Mouse (Mus musculus) gastrocnemius, adult 8-10 months (tissue): Measurements from ENCODE around the gene Cct8. TPM values are rescaled to one million over a fixed set of nuclear protein-coding genes. Genes with fewer than 3 reads are reported as not detected.
A peak's percentile ranks its signal among the peaks of the same experiment; 100 is the strongest.
"Not testable (repeated sequence)": the region's sequence is repeated elsewhere in the genome, so short reads cannot be mapped to it uniquely, and the experiment has no call there.

ENCODE experiments used
- DNase-seq, 2 experiments: peaks; one replicate each; pipeline ENCODE4 v3.0.0; 2022; ENCODE audit warnings: low spot score in 2 of 2
- total RNA-seq, 4 experiments: library from RNA; stranded (reverse); gene quantifications; 2 replicates each; pipeline ENCODE4 v1.2.4; 2022

Cct8 gene
- total RNA-seq: 100 to 1,000 TPM; 100 to 122 (median 106) TPM

DNA sequence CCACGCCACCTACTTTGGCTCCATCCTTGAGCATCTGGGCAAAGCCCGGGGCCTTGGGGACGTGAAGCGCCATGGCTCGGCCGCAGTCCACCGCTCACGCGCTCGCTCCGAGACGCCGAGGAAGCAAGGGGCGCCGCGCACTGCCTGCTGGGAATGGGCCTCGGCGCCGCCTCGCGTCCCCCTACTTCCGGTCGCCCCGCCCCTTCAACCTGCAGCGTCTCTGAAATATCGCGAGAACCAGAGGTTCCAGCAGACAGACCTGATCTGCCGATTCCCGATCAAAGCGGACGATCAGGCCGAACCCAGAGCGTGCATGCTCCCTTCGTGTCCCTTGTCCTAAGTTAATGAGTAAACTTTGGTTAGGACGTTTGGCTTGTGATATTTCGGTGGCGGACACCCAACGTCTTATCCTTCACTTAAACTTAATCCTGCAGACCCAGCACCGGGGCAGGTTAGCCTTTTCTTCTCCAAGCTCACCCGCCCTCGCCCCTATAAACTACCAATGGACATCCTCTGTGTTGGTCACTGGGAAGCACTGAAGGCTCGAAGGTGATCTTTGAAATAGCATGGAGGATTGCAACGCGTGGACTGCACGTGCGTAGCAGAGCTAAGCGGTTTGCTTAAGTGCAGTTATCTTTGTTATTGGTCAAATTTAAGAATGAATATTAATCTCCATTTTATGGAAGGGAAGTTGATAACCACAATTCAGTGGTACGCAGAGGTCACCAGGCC is at the start of gene Cct8:
Gene Cct8 (minus strand): TSS at position 158 of the 732 bp plus-strand sequence.
- peak; percentile 90 to 94 for DNase-seq

DNA sequence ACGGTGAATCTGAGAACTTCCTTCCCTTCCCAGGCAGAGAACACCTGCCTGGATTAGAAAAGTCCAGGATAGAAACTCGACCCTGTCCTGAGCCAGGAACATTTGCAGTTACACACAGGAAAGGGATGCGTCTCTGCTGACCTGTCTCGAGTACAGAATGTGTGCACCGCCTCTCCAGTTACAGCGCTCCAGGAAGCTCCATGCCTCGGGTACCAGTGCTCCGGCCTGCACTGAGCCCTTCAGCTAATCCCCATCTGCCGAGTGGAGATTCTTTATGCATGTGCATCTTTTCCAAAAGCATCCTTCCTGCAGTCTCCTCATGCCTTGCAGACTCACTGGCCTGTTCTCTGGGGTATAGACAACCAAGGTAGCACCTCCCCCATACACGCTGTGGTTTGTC is 33.1 kb upstream of the Cct8 start:
- no peak for DNase-seq

GRCm38 (mm10) chr16:87527553-87528249 is 32.0 kb upstream of the Cct8 start:
- no peak for DNase-seq

- no peak for DNase-seq
Observed at GRCm38 (mm10) chr16:87524228-87524627, 28.6 kb upstream of the Cct8 start.

DNA sequence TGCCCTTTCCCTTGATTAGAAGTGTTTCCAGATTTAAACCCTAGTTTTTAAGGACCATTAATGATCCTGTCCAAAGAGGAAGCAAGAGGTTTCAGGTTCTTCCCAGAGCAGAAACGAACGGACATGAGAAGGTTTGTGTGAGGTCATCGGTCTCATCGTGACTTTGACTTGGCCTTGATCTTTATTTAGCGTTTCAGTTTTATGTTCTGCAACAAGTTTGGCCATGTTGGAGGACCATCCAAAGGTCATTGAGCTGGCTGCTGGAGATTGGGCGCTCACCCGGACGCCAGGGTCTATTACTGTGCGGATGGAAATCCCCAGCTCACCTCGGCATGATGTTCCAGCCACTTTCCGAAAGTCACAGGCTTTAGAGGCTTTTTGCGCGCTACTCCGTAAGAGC is 16.7 kb upstream of the Cct8 start:
- peak in 1 of 2 experiments; percentile 10 for DNase-seq

GRCm38 (mm10) chr16:87511706-87512105 is 16.0 kb upstream of the Cct8 start:
- DNase-seq: no peak

DNA sequence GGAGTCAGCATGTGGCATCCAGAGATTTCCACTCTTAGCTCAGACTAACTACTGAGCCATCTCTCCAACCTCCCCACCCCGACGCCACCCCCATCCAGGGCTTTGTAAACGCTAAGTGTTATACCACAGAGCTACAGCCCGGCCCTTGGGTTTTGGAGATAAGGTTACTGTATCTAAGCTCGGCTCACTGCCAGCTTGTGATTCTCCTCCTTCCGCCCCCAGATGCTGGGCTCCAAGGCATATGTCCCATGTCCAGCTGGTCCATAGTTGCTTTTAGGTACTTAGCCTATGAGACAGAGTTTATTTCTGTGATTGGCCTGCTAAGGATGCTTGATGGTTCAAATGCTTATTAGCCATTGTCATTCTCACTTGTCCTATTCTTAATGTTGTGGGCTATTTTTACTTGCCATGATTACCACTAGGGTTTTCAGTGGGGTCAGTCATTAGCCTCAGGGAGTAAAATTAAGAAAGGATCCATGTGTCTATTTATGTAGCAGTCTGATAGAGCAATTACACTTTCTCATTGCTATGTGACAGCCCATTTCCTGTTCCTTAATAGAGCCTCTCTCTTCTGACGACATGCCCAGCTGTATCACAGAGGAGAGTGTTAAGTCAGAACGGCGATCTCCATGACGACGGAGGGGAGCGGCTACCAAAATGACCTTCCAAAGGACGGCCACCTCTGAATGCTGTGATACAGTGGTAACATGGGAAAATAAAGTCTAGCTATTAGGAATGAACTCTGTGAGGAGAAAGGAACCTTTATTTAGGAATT is 5.8 kb upstream of the Cct8 start:
- DNase-seq: no peak

- no peak for DNase-seq
Observed at GRCm38 (mm10) chr16:87499556-87499955, 3.9 kb upstream of the Cct8 start.

GRCm38 (mm10) chr16:87497171-87497570 is 1.5 kb upstream of the Cct8 start:
- no peak for DNase-seq

DNA sequence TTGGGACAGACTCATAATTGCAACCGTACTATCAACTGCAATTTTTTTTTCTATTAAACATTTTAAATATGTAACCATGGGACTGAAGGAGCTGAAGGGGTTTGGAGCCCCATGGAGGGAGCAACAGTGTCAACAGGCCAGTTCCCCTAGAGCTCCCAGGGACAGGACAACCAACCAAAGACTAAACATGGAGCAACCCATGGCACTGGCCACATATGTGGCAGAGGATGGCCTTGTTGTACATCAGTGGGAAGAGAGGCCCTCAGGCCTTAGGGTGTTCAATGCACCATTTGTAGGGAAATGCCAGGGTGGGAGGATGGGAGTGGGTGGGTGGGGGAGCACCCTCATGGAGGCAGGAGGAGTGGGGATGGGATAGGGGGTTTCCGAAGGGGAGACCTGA is 1.1 kb upstream of the Cct8 start:
- no peak for DNase-seq

DNA sequence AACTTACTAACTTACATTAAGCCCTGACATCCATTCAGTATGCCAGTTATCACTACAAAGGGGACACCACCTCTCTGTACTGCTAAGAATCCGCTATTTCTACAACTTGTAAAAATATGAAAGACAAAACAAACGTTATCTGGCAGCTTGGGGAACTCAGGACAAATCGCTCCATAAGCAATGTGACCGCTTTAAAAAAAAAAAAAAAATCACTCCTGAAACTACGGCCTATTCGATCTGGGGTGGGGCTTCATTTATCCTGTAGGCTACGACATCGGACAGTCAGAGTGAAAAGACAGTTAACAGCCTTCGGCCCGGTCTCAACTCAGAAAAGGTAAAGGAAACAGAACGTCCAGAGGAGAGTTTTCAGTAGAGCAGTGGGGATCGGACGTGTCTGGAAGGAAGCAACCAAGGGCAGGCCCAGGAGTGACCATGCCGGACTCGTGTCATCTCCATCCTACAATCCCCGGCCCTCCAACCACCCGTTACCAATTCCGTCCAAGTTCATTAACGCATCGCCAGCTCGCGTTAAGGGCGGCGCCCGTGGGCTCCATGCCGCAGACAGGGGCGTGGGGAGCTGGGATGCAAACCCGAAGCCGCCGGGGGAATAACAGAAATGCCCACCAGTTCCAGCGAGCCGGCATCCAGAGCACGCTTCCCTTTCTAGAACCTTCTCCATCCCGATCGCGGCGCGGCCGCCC is 568 bp downstream of the Cct8 start:
- no peak for DNase-seq

GRCm38 (mm10) chr16:87492191-87492792 is 3.4 kb downstream of the Cct8 start:
- DNase-seq: not testable (repeated sequence)

DNA sequence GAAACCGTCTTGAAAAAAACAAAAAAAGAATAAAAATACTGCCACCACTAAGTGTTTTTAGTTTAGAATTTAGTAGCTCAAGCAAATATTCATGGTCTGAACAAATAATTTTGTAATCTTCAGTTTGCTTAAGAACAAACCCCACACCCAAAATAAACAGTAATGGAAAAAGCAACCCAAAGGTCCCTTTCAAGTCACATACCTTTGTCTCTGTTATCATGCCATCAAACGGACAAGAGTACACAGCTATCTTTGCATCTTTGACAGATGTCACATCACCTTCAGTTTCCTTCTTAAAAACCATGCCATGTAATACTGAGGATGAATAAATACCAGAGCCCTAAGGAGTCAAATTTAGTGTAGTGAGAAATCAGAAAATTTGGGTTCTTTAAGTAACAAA is 7.1 kb downstream of the Cct8 start:
- no peak for DNase-seq

- no peak for DNase-seq
Observed at GRCm38 (mm10) chr16:87486739-87487138, 8.9 kb downstream of the Cct8 start.

GRCm38 (mm10) chr16:87484367-87484766 is 11.3 kb downstream of the Cct8 start:
- DNase-seq: no peak

DNA sequence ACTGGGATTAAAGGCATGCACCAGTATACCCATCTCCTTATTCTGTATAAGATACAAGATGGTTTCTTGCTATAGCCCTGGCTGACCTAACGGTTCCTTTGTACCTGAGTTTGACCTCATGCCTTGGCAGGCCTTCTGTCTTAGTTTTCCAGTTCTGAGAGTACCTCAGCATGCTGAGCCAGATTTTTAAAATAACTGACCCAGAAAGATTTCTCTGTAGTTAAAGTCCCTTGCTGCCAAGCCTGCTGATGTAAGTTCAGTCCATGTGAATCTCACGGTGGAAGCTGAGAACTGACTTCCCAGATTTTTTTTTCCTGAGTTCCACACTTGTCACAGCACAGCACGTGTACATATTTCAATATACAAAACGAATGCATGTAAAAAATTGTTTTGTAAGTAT is 25.1 kb downstream of the Cct8 start:
- DNase-seq: no peak

GRCm38 (mm10) chr16:87458752-87459151 is 36.9 kb downstream of the Cct8 start:
- DNase-seq: no peak

GRCm38 (mm10) chr16:87455180-87455611 is 40.5 kb downstream of the Cct8 start:
- DNase-seq: peak in 1 of 2 experiments; percentile 9

GRCm38 (mm10) chr16:87454419-87455179 is 41.1 kb downstream of the Cct8 start, which contains the start of gene Usp16:
Gene Usp16, plus strand, starts transcription at chr16:87454703.
- peak; percentile 85 to 88 for DNase-seq

- DNase-seq: no peak
Observed at GRCm38 (mm10) chr16:87453226-87453625, 42.4 kb downstream of the Cct8 start.
